Mouse (Mus musculus) MEL (cell line): ENCODE measurements around the gene Fam136a. TPM values are rescaled to one million over a fixed set of nuclear protein-coding genes. Genes with fewer than 3 reads are reported as not detected.

Experiments used
- DNase-seq: peaks from one replicate; pipeline ENCODE4 v3.0.0; 2011; ENCODE audit warnings: low read depth, low spot score
- H3K27ac ChIP-seq: 2 replicates; pipeline ENCODE4 v1.5.1; 2012; ENCODE audit warnings: low read depth, mild to moderate bottlenecking, control low read depth, low read length, moderate library complexity; ENCODE audit not compliant: control insufficient read depth
- H3K27me3 ChIP-seq, 2 experiments: fragments of 150-350 bp in 1 of 2; sonication (generic) in 1 of 2; 2 replicates each; pipeline ENCODE4 v1.6.1; 2012; ENCODE audit warnings: low read length in 2 of 2, mild to moderate bottlenecking in 2 of 2, improper control_type of control experiment in 1 of 2, moderate library complexity in 1 of 2; ENCODE audit not compliant: insufficient read depth in 2 of 2, control insufficient read depth in 1 of 2
- H3K36me3 ChIP-seq, 2 experiments: 2 replicates each; pipeline ENCODE4 v1.6.1; 2012 to 2014; ENCODE audit warnings: low read length in 2 of 2, improper control_type of control experiment in 1 of 2, inconsistent platforms in 1 of 2, mild to moderate bottlenecking in 1 of 2; ENCODE audit not compliant: insufficient read depth in 2 of 2, control insufficient read depth in 1 of 2
- H3K4me1 ChIP-seq, 2 experiments: fragments of 150-350 bp in 1 of 2; sonication (generic) in 1 of 2; 2 replicates each; pipeline ENCODE4 v1.6.1; 2012; ENCODE audit warnings: low read length in 2 of 2, improper control_type of control experiment in 1 of 2, mild to moderate bottlenecking in 1 of 2; ENCODE audit not compliant: insufficient read depth in 2 of 2, control insufficient read depth in 1 of 2
- H3K4me3 ChIP-seq, 2 experiments: fragments of 150-350 bp in 1 of 2; sonication (generic) in 1 of 2; 2 replicates each; pipeline ENCODE4 v1.5.1; 2012; ENCODE audit warnings: low read depth in 2 of 2, low read length in 2 of 2, mild to moderate bottlenecking in 2 of 2, moderate library complexity in 2 of 2, control low read depth in 1 of 2, improper control_type of control experiment in 1 of 2; ENCODE audit not compliant: control insufficient read depth in 1 of 2, insufficient read depth in 1 of 2
- H3K79me2 ChIP-seq: 2 replicates; pipeline ENCODE4 v1.6.1; 2012; ENCODE audit warnings: mild to moderate bottlenecking, low read length, moderate library complexity; ENCODE audit not compliant: control insufficient read depth, poor library complexity, insufficient read depth
- H3K9ac ChIP-seq: 2 replicates; pipeline ENCODE4 v1.6.1; 2012; ENCODE audit warnings: low read depth, mild to moderate bottlenecking, control low read depth, low read length, moderate library complexity; ENCODE audit not compliant: control insufficient read depth, poor library complexity, severe bottlenecking
- H3K9me3 ChIP-seq: fragments of 150-350 bp; sonication (generic); replicated peaks from 2 replicates; pipeline ENCODE4 v1.6.1; 2012; ENCODE audit warnings: mild to moderate bottlenecking, low read length, improper control_type of control experiment, moderate library complexity; ENCODE audit not compliant: insufficient read depth
- BHLHE40 ChIP-seq: IDR thresholded peaks from 2 replicates; pipeline ENCODE4 v1.6.1; 2012; ENCODE audit warnings: low read depth, mild to moderate bottlenecking, inconsistent platforms, low read length, improper control_type of control experiment, borderline replicate concordance
- CHD1 ChIP-seq: IDR thresholded peaks from 2 replicates; pipeline ENCODE4 v1.6.1; 2012; ENCODE audit warnings: low read depth, mild to moderate bottlenecking, inconsistent platforms, low read length, improper control_type of control experiment
- CTCF ChIP-seq, 3 experiments: IDR thresholded peaks in 2 of 3; conservative IDR thresholded peaks in 1 of 3; 2 replicates each; pipeline ENCODE4 v1.5.1; 2011 to 2012; ENCODE audit warnings: low read length in 3 of 3, low read depth in 2 of 3, mild to moderate bottlenecking in 2 of 3, improper control_type of control experiment in 1 of 3, inconsistent platforms in 1 of 3, mixed read lengths in 1 of 3, moderate library complexity in 1 of 3; ENCODE audit not compliant: control insufficient read depth in 1 of 3, insufficient read depth in 1 of 3, poor library complexity in 1 of 3, severe bottlenecking in 1 of 3
- ELF1 ChIP-seq: IDR thresholded peaks from 2 replicates; pipeline ENCODE4 v1.6.1; 2014; ENCODE audit warnings: low read depth, mild to moderate bottlenecking, inconsistent platforms, low read length, improper control_type of control experiment, moderate library complexity
- EP300 ChIP-seq, 2 experiments: IDR thresholded peaks; 2 replicates each; pipeline ENCODE4 v1.6.1; 2011; ENCODE audit warnings: improper control_type of control experiment in 2 of 2, low read length in 2 of 2, low read depth in 1 of 2, mild to moderate bottlenecking in 1 of 2
- ETS1 ChIP-seq: IDR thresholded peaks from 2 replicates; pipeline ENCODE4 v1.6.1; 2012; ENCODE audit warnings: low read depth, mild to moderate bottlenecking, inconsistent platforms, low read length, improper control_type of control experiment, moderate library complexity
- GATA1 ChIP-seq: IDR thresholded peaks from 2 replicates; pipeline ENCODE4 v1.6.1; 2011; ENCODE audit warnings: low read depth, low read length, improper control_type of control experiment
- HCFC1 ChIP-seq: IDR thresholded peaks from 2 replicates; pipeline ENCODE4 v1.6.1; 2012; ENCODE audit warnings: low read depth, mild to moderate bottlenecking, inconsistent platforms, low read length, improper control_type of control experiment, moderate library complexity
- MAFK ChIP-seq: IDR thresholded peaks from 2 replicates; pipeline ENCODE4 v1.6.1; 2011; ENCODE audit warnings: low read depth, mild to moderate bottlenecking, low read length, improper control_type of control experiment, borderline replicate concordance
- MAZ ChIP-seq: IDR thresholded peaks from 2 replicates; pipeline ENCODE4 v1.6.1; 2012; ENCODE audit warnings: low read depth, mild to moderate bottlenecking, inconsistent platforms, low read length, improper control_type of control experiment
- MEF2A ChIP-seq: IDR thresholded peaks from 2 replicates; pipeline ENCODE4 v1.6.1; 2014; ENCODE audit warnings: low read depth, mild to moderate bottlenecking, inconsistent platforms, low read length, improper control_type of control experiment; ENCODE audit not compliant: poor library complexity, insufficient replicate concordance, severe bottlenecking; ENCODE audit errors: extremely low read depth
- MXI1 ChIP-seq: IDR thresholded peaks from 2 replicates; pipeline ENCODE4 v1.6.1; 2011; ENCODE audit warnings: mild to moderate bottlenecking, low read depth, low read length, improper control_type of control experiment
- MYB ChIP-seq: IDR thresholded peaks from 2 replicates; pipeline ENCODE4 v1.6.1; 2011; ENCODE audit warnings: mild to moderate bottlenecking, low read depth, low read length, improper control_type of control experiment
- NELFE ChIP-seq: IDR thresholded peaks from 2 replicates; pipeline ENCODE4 v1.6.1; 2011; ENCODE audit warnings: low read depth, low read length, improper control_type of control experiment
- NRF1 ChIP-seq: IDR thresholded peaks from 2 replicates; pipeline ENCODE4 v1.6.1; 2014; ENCODE audit warnings: low read depth, mild to moderate bottlenecking, inconsistent platforms, low read length, improper control_type of control experiment, moderate library complexity; ENCODE audit not compliant: poor library complexity, insufficient read depth, severe bottlenecking
- POLR2A ChIP-seq, 2 experiments: IDR thresholded peaks; 2 replicates each; pipeline ENCODE4 v1.6.1; 2011 to 2012; ENCODE audit warnings: low read length in 2 of 2, mild to moderate bottlenecking in 2 of 2, control low read depth in 1 of 2, improper control_type of control experiment in 1 of 2, low read depth in 1 of 2, moderate library complexity in 1 of 2; ENCODE audit not compliant: control insufficient read depth in 1 of 2, insufficient read depth in 1 of 2, poor library complexity in 1 of 2
- POLR2AphosphoS5 ChIP-seq: IDR thresholded peaks from 2 replicates; pipeline ENCODE4 v1.6.1; 2012; ENCODE audit warnings: low read depth, borderline replicate concordance, mild to moderate bottlenecking, inconsistent platforms, low read length, moderate library complexity, mixed read lengths
- RCOR1 ChIP-seq: IDR thresholded peaks from 2 replicates; pipeline ENCODE4 v1.6.1; 2012; ENCODE audit warnings: low read depth, mild to moderate bottlenecking, inconsistent platforms, low read length, improper control_type of control experiment
- SIN3A ChIP-seq: IDR thresholded peaks from 2 replicates; pipeline ENCODE4 v1.6.1; 2012; ENCODE audit warnings: low read length, improper control_type of control experiment, inconsistent platforms
- TCF12 ChIP-seq: IDR thresholded peaks from 2 replicates; pipeline ENCODE4 v1.6.1; 2014; ENCODE audit warnings: low read depth, mild to moderate bottlenecking, inconsistent platforms, low read length, improper control_type of control experiment, moderate library complexity
- USF1 ChIP-seq: IDR thresholded peaks from 2 replicates; pipeline ENCODE4 v1.6.1; 2014; ENCODE audit warnings: low read depth, mild to moderate bottlenecking, inconsistent platforms, low read length, improper control_type of control experiment, moderate library complexity
- USF2 ChIP-seq, 2 experiments: IDR thresholded peaks; 2 replicates each; pipeline ENCODE4 v1.6.1; 2011 to 2012; ENCODE audit warnings: improper control_type of control experiment in 2 of 2, low read length in 2 of 2, borderline replicate concordance in 1 of 2, inconsistent platforms in 1 of 2, low read depth in 1 of 2, mild to moderate bottlenecking in 1 of 2; ENCODE audit not compliant: insufficient read depth in 1 of 2
- ZC3H11A ChIP-seq: IDR thresholded peaks from 2 replicates; pipeline ENCODE4 v1.6.1; 2012; ENCODE audit warnings: low read depth, mild to moderate bottlenecking, inconsistent platforms, low read length, improper control_type of control experiment
- ZKSCAN1 ChIP-seq: IDR thresholded peaks from 2 replicates; pipeline ENCODE4 v1.6.1; 2012; ENCODE audit warnings: low read depth, mild to moderate bottlenecking, inconsistent platforms, low read length, improper control_type of control experiment, moderate library complexity
- ZNF384 ChIP-seq: IDR thresholded peaks from 2 replicates; pipeline ENCODE4 v1.6.1; 2012; ENCODE audit warnings: low read depth, mild to moderate bottlenecking, inconsistent platforms, low read length, improper control_type of control experiment
- polyA plus RNA-seq, 2 experiments: library from polyadenylated mRNA; stranded (reverse) in 1 of 2; unstranded in 1 of 2; fragments of >175 nt in 1 of 2; fragments of >200 nt in 1 of 2; gene quantifications; 2 replicates each; pipeline versions ENCODE4 v1.2.1 to v1.2.4; 2012; ENCODE audit warnings: low replicate concordance in 2 of 2, low read depth in 1 of 2; ENCODE audit not compliant: insufficient read length in 2 of 2, insufficient read depth in 1 of 2, missing spikeins in 1 of 2
- total RNA-seq: library from RNA; depleted of rRNA; stranded (reverse); fragments of 300-350 nt; gene quantifications from 2 replicates; pipeline ENCODE4 v1.2.3, GENCODE M21; 2012

Gene Fam136a
- total and polyA plus RNA-seq, 3 experiments, result 53.0 to 89.2 TPM; not detected in 1

DNA sequence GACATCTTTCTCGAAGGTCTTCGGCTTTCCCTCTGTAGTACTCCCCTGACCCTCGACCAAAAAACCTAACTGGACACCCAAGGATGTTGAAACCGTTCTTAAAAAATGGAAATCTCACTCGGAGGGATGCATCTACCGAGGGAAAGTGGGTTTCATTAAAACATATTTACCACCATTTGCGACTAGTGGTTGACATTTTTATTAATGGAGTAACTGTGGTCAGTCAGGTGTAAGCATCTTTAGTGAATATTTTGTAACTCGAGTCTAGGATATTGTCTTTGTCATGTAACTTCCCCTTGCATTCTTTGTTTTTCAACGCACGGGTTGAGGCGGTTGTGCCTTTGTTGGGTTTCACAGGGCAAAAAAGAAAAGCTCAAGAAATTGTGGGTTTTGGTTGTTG lies 39.5 kb downstream of the Fam136a start:
- peaks cover 27% of the 10 kb centered on the region for H3K79me2 ChIP-seq
- peak overlapping the region; percentile 80 to 83 for H3K4me3 ChIP-seq
- no peaks in the 10 kb centered on the region for H3K27me3 ChIP-seq
- peaks cover 0 to 8% of the 10 kb centered on the region in 2 experiments; a peak in 3 of 4 replicates for H3K4me1 ChIP-seq
- peak overlapping the region; percentile 94 for H3K9ac ChIP-seq
- peak; percentile 66 for DNase-seq
- H3K27ac ChIP-seq, result peak overlapping the region; percentile 39
- H3K36me3 ChIP-seq, result peaks cover 0 to 18% of the 10 kb centered on the region in 2 experiments; a peak in 3 of 4 replicates
- no peaks in the 10 kb centered on the region for H3K9me3 ChIP-seq
- TF ChIP-seq SIN3A (peak; percentile 67), MEF2A (no peak), TCF12 (peak; percentile 29; the same call in 1 of the 2 replicates), BHLHE40 (no peak), NELFE (no peak), ETS1 (0 out of 2 replicates have a peak, but pooled peaks have one; percentile 23), NRF1 (0 out of 2 replicates have a peak, but pooled peaks have one; percentile 11), HCFC1 (0 out of 2 replicates have a peak, but pooled peaks have one; percentile 29), MXI1 (peak; percentile 19; the same call in 1 of the 2 replicates), CHD1 (peak; percentile 82)

GRCm38 (mm10) chr6:86406306-86406705 lies 40.9 kb downstream of the Fam136a start:
- Histone ChIP-seq H3K9ac (no peak overlapping the region), H3K4me3 (no peak overlapping the region), H3K79me2 (peaks cover 29% of the 10 kb centered on the region), H3K4me1 (peaks cover 0 to 3% of the 10 kb centered on the region in 2 experiments; a peak in 2 of 4 replicates), H3K27me3 (no peaks in the 10 kb centered on the region), H3K36me3 (peaks cover 0 to 16% of the 10 kb centered on the region in 2 experiments; a peak in 3 of 4 replicates), H3K27ac (no peak overlapping the region), H3K9me3 (no peaks in the 10 kb centered on the region)
- no peak for TF ChIP-seq ZKSCAN1
- TF ChIP-seq MAZ, result no peak
- no peak for TF ChIP-seq ELF1
- no peak for TF ChIP-seq HCFC1
- TF ChIP-seq SIN3A, result no peak
- TF ChIP-seq ZC3H11A, result no peak
- no peak for TF ChIP-seq USF1
- no peak for TF ChIP-seq NELFE
- TF ChIP-seq EP300 (IDR thresholded peaks at IDR 0.05; ENCODE audit: low read depth in 1 of 2, low read length in 2 of 2), result no peak
- no peak for TF ChIP-seq ZNF384
- no peak for TF ChIP-seq POLR2A (IDR thresholded peaks at IDR 0.05; ENCODE audit: control insufficient read depth in 1 of 2, insufficient read depth in 1 of 2, low read depth in 1 of 2, low read length in 2 of 2, poor library complexity in 1 of 2)
- TF ChIP-seq RCOR1, result no peak
- no peak for TF ChIP-seq MYB
- no peak for TF ChIP-seq POLR2AphosphoS5
- no peak for TF ChIP-seq ETS1
- no peak for TF ChIP-seq CTCF (IDR thresholded peaks at IDR 0.05 in 2 of 3, conservative IDR thresholded peaks at IDR 0.05 in 1 of 3; ENCODE audit: control insufficient read depth in 1 of 3, insufficient read depth in 1 of 3, low read depth in 2 of 3, low read length in 3 of 3, poor library complexity in 1 of 3, severe bottlenecking in 1 of 3)
- TF ChIP-seq MAFK, result no peak
- TF ChIP-seq USF2 (IDR thresholded peaks at IDR 0.05; ENCODE audit: borderline replicate concordance in 1 of 2, insufficient read depth in 1 of 2, low read depth in 1 of 2, low read length in 2 of 2), result no peak
- TF ChIP-seq GATA1, result no peak
- TF ChIP-seq CHD1, result no peak
- DNase-seq, result no peak
